Mouse (Mus musculus): ENCODE results near the gene Tmed3. TPM values are rescaled to one million over a fixed set of nuclear protein-coding genes. Genes with fewer than 3 reads are reported as not detected.

Tmed3 gene
- polyA plus RNA-seq, 1 experiment from 2014 or later: 40.9 TPM

DNA sequence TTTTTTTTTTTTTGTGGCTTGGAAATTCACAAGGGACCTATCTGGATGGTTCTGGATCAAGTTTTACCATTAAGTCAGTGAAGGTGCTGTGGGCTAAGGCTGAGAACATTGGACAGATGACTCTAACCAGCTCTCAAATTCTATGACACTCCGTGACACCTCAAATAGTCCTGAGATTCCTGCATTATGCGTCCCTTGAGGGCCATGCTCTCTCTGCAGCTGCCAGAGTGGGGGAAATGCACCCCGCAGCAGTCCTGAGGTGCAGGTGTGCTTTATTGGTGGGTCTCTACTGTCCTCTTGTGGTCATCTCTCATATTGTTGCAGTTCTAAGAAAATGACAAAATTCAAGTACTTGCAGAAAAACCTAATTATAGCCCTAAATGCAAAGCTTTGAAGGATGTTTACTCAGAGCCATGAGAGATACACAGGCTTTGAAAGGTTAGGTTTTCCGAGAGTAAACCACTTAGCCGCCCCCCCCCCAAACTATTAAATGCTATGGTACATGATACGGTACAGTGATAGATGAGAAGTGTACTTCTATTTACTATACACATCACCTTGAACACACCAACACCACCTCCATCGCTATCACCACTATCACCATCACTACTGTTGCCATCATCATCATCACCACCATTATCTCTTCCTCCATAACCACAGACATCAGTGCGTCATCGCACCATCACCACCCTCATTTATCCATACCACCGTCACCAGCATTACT, 17.2 kb downstream of the Tmed3 start:
- Histone ChIP-seq H3K4me3 (no peak overlapping the region), H3K36me3 (ENCODE audit: poor library complexity, severe bottlenecking) (no peaks in the 10 kb centered on the region), H3K27ac (no peak overlapping the region), H3K4me1 (no peaks in the 10 kb centered on the region), H3K9ac (no peak overlapping the region), H3K27me3 (no peaks in the 10 kb centered on the region), H3K4me2 (no peak overlapping the region), H3K9me3 (replicated peaks) (no peaks in the 10 kb centered on the region)
- WGBS: 61% methylated on average over 10 of the region's 10 CpGs
- ATAC-seq: peak; percentile 75

DNA sequence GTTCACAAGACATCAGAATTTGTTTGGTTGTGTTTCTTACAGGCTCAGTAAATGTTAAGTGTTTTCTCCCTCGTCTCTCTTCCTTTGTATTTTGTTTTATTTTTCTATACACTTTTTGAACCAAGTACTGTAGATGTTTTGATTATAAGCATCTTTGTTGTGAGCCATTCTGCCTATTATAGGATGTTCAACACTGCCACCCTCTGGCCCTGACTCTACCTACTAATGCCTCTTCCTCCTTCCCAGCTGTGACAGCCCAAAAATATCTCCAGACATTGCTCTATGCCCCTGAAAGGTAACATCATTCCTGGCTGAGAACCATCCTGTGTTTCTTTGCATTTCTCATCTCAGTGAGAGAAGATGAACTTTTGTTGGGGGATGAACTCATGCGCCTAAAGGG, 18.6 kb downstream of the Tmed3 start:
- Histone ChIP-seq H3K9ac (no peak overlapping the region), H3K36me3 (ENCODE audit: poor library complexity, severe bottlenecking) (no peaks in the 10 kb centered on the region), H3K9me3 (replicated peaks) (no peaks in the 10 kb centered on the region), H3K4me2 (no peak overlapping the region), H3K4me3 (no peak overlapping the region), H3K4me1 (no peaks in the 10 kb centered on the region), H3K27ac (no peak overlapping the region), H3K27me3 (no peaks in the 10 kb centered on the region)
- ATAC-seq: no peak
- WGBS: 67% methylated on average over 2 of the region's 2 CpGs

DNA sequence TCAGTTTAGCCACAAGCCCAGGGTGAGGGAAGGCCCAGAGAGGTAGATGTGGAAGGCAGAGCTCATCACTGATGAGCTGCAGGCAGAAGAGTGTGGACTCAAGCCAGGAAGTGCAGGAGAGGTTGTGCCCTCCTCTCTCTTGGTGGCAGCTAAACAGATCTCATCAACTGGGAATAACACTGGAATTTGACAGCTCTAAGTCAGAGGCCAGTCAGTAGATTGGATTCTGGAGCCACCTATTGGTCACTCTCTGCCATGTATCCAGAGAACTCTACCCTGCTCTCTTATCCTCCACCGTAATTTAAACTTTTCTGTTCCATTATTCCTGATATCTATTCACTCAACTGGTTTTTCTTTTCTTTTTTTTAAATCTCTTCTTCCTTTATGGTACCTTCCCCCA, 25.9 kb downstream of the Tmed3 start:
- no peaks in the 10 kb centered on the region for H3K4me1 ChIP-seq
- no peaks in the 10 kb centered on the region for H3K36me3 ChIP-seq (ENCODE audit: poor library complexity, severe bottlenecking)
- H3K4me3 ChIP-seq: no peak overlapping the region
- no peaks in the 10 kb centered on the region for H3K27me3 ChIP-seq
- H3K4me2 ChIP-seq: no peak overlapping the region
- no peaks in the 10 kb centered on the region for H3K9me3 ChIP-seq (replicated peaks)
- WGBS: 24% methylated on average over 1 of the region's 1 CpGs
- no peak overlapping the region for H3K27ac ChIP-seq
- ATAC-seq: peak; percentile 61; the same call in 1 of the 2 replicates
- no peak overlapping the region for H3K9ac ChIP-seq

DNA sequence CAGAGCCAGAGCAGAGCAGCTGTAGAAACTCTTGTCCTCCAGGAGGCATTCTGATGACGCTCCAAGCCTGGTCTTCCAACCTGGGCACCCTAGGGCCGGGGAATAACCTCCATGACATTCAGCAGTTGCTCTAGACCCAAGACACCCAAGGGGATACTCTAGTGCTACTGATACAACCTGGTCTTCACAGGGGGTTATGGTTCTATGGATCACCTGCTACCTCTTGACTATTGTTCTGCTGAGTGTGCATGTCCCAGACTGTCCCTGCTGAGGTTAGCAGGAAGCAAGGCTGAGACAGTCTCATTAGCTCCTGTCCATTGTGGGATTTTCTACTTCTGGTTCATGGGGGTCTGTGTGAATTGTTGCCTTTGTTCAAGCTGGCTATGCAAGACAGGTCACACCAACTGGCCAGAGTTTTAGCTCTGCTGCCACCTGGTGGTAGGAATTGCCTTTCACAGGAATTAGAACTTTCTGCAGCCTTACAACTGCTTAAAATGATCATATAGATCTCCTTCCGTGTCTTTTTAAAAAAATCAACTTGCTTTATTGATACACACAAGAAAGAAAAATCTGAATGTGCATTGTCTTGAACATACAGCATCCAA, 30.8 kb downstream of the Tmed3 start:
- Histone ChIP-seq H3K4me1 (no peaks in the 10 kb centered on the region), H3K4me2 (no peak overlapping the region), H3K27me3 (no peaks in the 10 kb centered on the region), H3K9me3 (replicated peaks) (no peaks in the 10 kb centered on the region), H3K36me3 (ENCODE audit: poor library complexity, severe bottlenecking) (no peaks in the 10 kb centered on the region), H3K4me3 (no peak overlapping the region), H3K27ac (no peak overlapping the region), H3K9ac (no peak overlapping the region)
- peak; percentile 88 for ATAC-seq
- 49% methylated on average over 3 of the region's 3 CpGs for WGBS

DNA sequence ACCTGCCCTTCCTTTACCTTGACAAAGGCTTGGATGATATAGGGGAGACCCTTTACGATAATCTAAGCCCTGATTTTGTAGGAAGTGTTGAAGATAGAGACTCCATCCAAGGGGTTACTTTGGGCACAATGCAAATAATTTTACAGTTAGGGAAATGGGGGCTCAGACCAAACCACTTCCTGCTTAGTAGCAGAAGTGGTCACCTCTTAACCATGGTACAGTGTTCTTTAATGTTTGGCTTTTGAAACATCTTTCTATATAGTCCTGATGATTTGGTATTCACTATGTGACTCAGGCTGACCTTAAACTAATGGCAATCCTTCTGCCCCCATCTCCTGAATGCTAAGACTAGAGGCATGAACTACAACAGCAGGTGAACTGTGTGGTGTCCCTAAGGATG, 31.5 kb downstream of the Tmed3 start:
- Histone ChIP-seq H3K4me3 (no peak overlapping the region), H3K9me3 (replicated peaks) (no peaks in the 10 kb centered on the region), H3K4me1 (no peaks in the 10 kb centered on the region), H3K9ac (no peak overlapping the region), H3K27ac (no peak overlapping the region), H3K4me2 (no peak overlapping the region), H3K27me3 (no peaks in the 10 kb centered on the region), H3K36me3 (ENCODE audit: poor library complexity, severe bottlenecking) (no peaks in the 10 kb centered on the region)
- 92% methylated on average over 1 of the region's 1 CpGs for WGBS
- ATAC-seq: no peak

DNA sequence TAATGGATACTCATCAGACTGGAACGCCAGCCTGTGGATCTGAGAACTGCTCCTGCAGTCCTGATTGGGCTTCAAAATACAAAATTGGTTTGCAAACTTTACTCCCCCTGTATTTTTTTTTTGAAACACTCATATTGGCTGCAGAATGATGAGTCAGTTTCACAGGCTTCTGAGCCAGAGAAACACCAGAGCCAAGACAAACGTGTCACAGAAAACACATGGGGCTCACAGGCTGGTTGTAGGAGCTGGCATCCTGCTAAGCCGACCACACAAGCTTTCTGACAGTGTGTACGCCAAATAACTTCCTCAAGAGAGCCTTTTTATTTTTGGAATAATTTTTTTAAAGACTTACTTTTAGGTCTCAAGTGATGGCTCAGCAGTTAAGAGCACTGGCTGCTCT, 35.0 kb downstream of the Tmed3 start:
- no peak for ATAC-seq
- Histone ChIP-seq H3K4me3 (no peak overlapping the region), H3K27ac (no peak overlapping the region), H3K9me3 (replicated peaks) (no peaks in the 10 kb centered on the region), H3K4me2 (no peak overlapping the region), H3K27me3 (no peaks in the 10 kb centered on the region), H3K9ac (no peak overlapping the region), H3K4me1 (no peaks in the 10 kb centered on the region), H3K36me3 (ENCODE audit: poor library complexity, severe bottlenecking) (no peaks in the 10 kb centered on the region)
- WGBS: 83% methylated on average over 4 of the region's 4 CpGs

DNA sequence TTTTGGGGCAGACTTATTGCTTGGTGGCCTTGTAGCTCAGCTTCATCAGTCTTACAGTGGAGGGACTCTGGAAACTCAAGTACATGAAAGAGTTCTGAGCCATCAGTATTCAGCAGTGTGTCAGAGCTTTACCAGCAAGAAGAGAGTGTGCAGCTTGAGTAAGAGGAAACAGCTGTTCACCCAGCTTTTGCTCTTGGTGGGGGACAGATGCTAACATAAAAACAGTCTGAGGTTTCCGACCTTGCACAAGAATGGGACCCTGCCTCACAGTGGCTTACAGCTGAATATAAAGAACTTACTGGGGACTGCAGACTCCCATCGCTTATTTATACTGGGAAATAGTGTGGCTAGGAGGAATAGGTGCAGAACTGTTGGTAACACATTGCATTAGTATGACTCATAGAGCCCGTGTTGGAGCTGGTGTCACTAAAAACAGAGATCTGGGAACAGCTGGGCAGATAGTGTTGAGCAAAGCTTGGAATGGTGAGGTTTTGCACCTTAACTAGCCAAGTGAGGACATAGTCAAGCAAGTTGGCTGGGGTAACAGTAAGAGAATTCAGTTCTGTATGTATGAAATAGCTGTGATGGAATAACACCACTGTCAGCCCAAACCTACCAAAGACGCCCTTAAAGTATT, 37.4 kb downstream of the Tmed3 start:
- H3K9me3 ChIP-seq (replicated peaks): no peaks in the 10 kb centered on the region
- no peak overlapping the region for H3K4me2 ChIP-seq
- no peak overlapping the region for H3K27ac ChIP-seq
- H3K4me1 ChIP-seq: no peaks in the 10 kb centered on the region
- no peaks in the 10 kb centered on the region for H3K27me3 ChIP-seq
- H3K4me3 ChIP-seq: no peak overlapping the region
- ATAC-seq: no peak
- no peak overlapping the region for H3K9ac ChIP-seq
- H3K36me3 ChIP-seq (ENCODE audit: poor library complexity, severe bottlenecking): no peaks in the 10 kb centered on the region
- 83% methylated on average over 4 of the region's 4 CpGs for WGBS

DNA sequence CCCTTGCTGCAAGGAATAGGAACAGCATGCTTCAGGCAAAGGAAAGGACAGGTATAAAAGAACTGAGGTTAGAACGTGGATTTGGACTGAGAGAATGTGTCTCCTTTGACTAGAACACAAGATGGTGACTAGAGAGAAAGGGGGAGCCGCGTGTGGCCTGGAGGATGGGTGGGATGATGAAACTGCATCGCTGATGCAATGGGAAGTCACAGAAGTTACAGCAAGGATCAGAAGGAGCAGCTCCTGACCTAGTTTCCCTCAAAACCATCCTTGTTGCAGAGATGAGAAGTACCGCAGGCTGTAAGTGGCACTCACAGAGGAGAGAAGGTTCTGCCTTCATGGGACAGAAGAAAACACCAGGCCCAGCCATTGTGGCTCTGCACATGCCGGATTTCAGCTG, 54.0 kb downstream of the Tmed3 start:
- Histone ChIP-seq H3K27me3 (no peaks in the 10 kb centered on the region), H3K9me3 (replicated peaks) (no peaks in the 10 kb centered on the region), H3K4me2 (no peak overlapping the region), H3K9ac (no peak overlapping the region), H3K36me3 (ENCODE audit: poor library complexity, severe bottlenecking) (no peaks in the 10 kb centered on the region), H3K27ac (no peak overlapping the region), H3K4me3 (no peak overlapping the region), H3K4me1 (no peaks in the 10 kb centered on the region)
- 76% methylated on average over 6 of the region's 6 CpGs for WGBS
- ATAC-seq: no peak

Other genes starting within 250 kb of the Tmed3 start
- gene Minar1, start 81.9 kb downstream of the Tmed3 start, polyA plus RNA-seq (2015; fragmentation: Nextera tagmentation; extraction: Ambion mirVana): 0.19 and 0.34 TPM in 2 replicates
- gene Ankrd34c, start 33.4 kb upstream of the Tmed3 start, polyA plus RNA-seq (2015; fragmentation: Nextera tagmentation; extraction: Ambion mirVana): not detected in 2 replicates
- gene Rasgrf1, start 204.8 kb upstream of the Tmed3 start, polyA plus RNA-seq (2015; fragmentation: Nextera tagmentation; extraction: Ambion mirVana): 1.7 and 2.1 TPM in 2 replicates